Mouse (Mus musculus): ENCODE data around the gene Gm49354. TPM values are rescaled to one million over a fixed set of nuclear protein-coding genes. Genes with fewer than 3 reads are reported as not detected.
"Not testable (repeated sequence)": the region's sequence is repeated elsewhere in the genome, so short reads cannot be mapped to it uniquely, and the experiment has no call there.

Gene Gm49354
- polyA plus RNA-seq, 1 experiment from 2014 or later: not detected

DNA sequence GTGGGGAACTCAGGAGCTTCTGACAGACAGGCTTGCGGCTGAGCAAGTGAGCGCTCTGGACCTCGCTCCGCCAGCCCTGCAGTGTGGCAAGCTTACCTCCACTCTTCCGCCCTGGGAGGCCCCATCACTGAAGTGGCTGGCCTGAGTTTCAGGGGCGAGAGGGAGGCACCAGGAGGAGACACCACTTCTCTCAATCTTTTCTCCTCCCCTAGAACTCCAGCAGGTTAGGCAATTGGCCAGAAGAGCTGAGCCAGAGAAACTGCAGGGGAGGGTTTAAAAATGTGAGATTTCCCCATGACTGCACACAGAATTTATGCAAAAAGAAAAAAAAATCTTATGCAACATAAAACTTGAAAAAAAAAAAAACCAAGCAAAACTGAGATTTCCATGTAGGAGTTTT lies 19.0 kb upstream of the Gm49354 start:
- H3K4me1 ChIP-seq (ENCODE audit: control insufficient read depth, insufficient read depth, low read length): no peaks in the 10 kb centered on the region
- no peak for DNase-seq (ENCODE audit: low spot score)
- WGBS: 89% methylated on average over 6 of the region's 6 CpGs

DNA sequence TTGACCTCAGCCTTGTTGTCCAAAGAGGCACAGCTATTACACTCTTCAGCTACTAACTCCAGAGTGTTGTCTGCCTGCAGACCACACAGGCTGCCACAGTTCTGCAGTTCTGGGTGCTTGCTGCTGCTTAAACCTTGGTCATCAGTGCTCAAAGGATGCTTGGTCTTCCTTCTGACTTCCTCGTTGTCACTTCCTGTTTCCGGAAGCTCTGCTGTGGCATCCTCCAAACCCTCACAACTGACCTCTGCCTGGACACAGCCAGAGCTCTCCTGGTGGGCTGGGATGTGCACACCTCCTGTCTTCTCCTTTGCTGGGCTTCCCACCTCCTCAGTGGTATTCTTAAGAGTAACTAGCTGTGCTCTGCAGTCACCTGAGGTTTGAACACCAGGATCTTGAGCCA lies 18.0 kb upstream of the Gm49354 start:
- WGBS: 96% methylated on average over 2 of the region's 2 CpGs
- no peak overlapping the region for H3K9ac ChIP-seq (replicated peaks; ENCODE audit: low read length)
- H3K4me3 ChIP-seq (ENCODE audit: low read depth, low read length): no peak overlapping the region
- no peak for DNase-seq (ENCODE audit: low spot score)
- no peak overlapping the region for H3K4me2 ChIP-seq (ENCODE audit: low read depth, low read length)
- H3K36me3 ChIP-seq (replicated peaks; ENCODE audit: control insufficient read depth, insufficient read depth, low read depth, low read length): peaks cover 3% of the 10 kb centered on the region
- H3K27ac ChIP-seq (replicated peaks; ENCODE audit: low read depth, low read length): no peak overlapping the region
- no peaks in the 10 kb centered on the region for H3K27me3 ChIP-seq (ENCODE audit: control insufficient read depth, insufficient read depth, low read length)
- no peaks in the 10 kb centered on the region for H3K9me3 ChIP-seq (replicated peaks; ENCODE audit: control insufficient read depth, low read length)
- ATAC-seq (replicated peaks; ENCODE audit: insufficient number of reproducible peaks, low FRiP score, low TSS enrichment, low read depth): no peak
- H3K4me1 ChIP-seq (ENCODE audit: control insufficient read depth, insufficient read depth, low read length): no peaks in the 10 kb centered on the region

More for the DNA sequence above, 19.0 kb upstream of the Gm49354 start:
- Histone ChIP-seq H3K36me3 (replicated peaks; ENCODE audit: control insufficient read depth, insufficient read depth, low read depth, low read length) (peaks cover 7% of the 10 kb centered on the region), H3K9ac (replicated peaks; ENCODE audit: low read length) (no peak overlapping the region), H3K4me3 (ENCODE audit: low read depth, low read length) (no peak overlapping the region), H3K27me3 (ENCODE audit: control insufficient read depth, insufficient read depth, low read length) (no peaks in the 10 kb centered on the region), H3K4me2 (ENCODE audit: low read depth, low read length) (no peak overlapping the region), H3K9me3 (replicated peaks; ENCODE audit: control insufficient read depth, low read length) (no peaks in the 10 kb centered on the region), H3K27ac (replicated peaks; ENCODE audit: low read depth, low read length) (no peak overlapping the region)
- no peak for ATAC-seq (replicated peaks; ENCODE audit: insufficient number of reproducible peaks, low FRiP score, low TSS enrichment, low read depth)

- no peaks in the 10 kb centered on the region for H3K9me3 ChIP-seq (replicated peaks; ENCODE audit: control insufficient read depth, low read length)
- no peaks in the 10 kb centered on the region for H3K4me1 ChIP-seq (ENCODE audit: control insufficient read depth, insufficient read depth, low read length)
- no peak overlapping the region for H3K4me2 ChIP-seq (ENCODE audit: low read depth, low read length)
- no peak overlapping the region for H3K9ac ChIP-seq (replicated peaks; ENCODE audit: low read length)
- H3K4me3 ChIP-seq (ENCODE audit: low read depth, low read length): no peak overlapping the region
- no peak for DNase-seq (ENCODE audit: low spot score)
- 100% methylated on average over 1 of the region's 1 CpGs for WGBS
- peaks cover 4% of the 10 kb centered on the region for H3K36me3 ChIP-seq (replicated peaks; ENCODE audit: control insufficient read depth, insufficient read depth, low read depth, low read length)
- no peak overlapping the region for H3K27ac ChIP-seq (replicated peaks; ENCODE audit: low read depth, low read length)
- ATAC-seq (replicated peaks; ENCODE audit: insufficient number of reproducible peaks, low FRiP score, low TSS enrichment, low read depth): no peak
- no peaks in the 10 kb centered on the region for H3K27me3 ChIP-seq (ENCODE audit: control insufficient read depth, insufficient read depth, low read length)
These were observed 16.3 kb upstream of the Gm49354 start for GRCm38 (mm10) chr13:59798306-59798705.

DNA sequence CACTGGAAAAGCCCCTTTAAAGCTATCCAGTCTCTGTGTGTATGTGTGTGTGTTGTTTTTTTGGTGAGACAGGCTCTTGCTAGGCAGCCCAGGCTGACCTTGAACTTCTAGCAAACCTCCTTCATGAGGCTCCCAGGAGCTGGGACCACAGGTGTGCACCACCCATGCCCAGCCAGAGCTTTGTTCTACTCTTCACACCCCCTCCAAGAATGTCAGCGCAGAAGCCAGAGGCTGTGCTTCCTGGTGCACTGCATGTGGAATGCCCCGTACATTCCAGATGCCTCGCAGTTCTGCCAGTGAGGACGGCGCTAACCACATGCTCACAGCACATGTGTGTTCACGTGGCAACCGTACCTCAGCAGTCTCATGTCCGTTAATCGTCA lies 14.4 kb upstream of the Gm49354 start:
- H3K9ac ChIP-seq (replicated peaks; ENCODE audit: low read length): no peak overlapping the region
- H3K4me3 ChIP-seq (ENCODE audit: low read depth, low read length): no peak overlapping the region
- no peak for DNase-seq (ENCODE audit: low spot score)
- no peak for ATAC-seq (replicated peaks; ENCODE audit: insufficient number of reproducible peaks, low FRiP score, low TSS enrichment, low read depth)
- H3K4me2 ChIP-seq (ENCODE audit: low read depth, low read length): no peak overlapping the region
- H3K4me1 ChIP-seq (ENCODE audit: control insufficient read depth, insufficient read depth, low read length): no peaks in the 10 kb centered on the region
- H3K9me3 ChIP-seq (replicated peaks; ENCODE audit: control insufficient read depth, low read length): no peaks in the 10 kb centered on the region
- H3K27me3 ChIP-seq (ENCODE audit: control insufficient read depth, insufficient read depth, low read length): no peaks in the 10 kb centered on the region
- H3K27ac ChIP-seq (replicated peaks; ENCODE audit: low read depth, low read length): no peak overlapping the region
- peaks cover 9% of the 10 kb centered on the region for H3K36me3 ChIP-seq (replicated peaks; ENCODE audit: control insufficient read depth, insufficient read depth, low read depth, low read length)
- WGBS: 94% methylated on average over 9 of the region's 9 CpGs

DNA sequence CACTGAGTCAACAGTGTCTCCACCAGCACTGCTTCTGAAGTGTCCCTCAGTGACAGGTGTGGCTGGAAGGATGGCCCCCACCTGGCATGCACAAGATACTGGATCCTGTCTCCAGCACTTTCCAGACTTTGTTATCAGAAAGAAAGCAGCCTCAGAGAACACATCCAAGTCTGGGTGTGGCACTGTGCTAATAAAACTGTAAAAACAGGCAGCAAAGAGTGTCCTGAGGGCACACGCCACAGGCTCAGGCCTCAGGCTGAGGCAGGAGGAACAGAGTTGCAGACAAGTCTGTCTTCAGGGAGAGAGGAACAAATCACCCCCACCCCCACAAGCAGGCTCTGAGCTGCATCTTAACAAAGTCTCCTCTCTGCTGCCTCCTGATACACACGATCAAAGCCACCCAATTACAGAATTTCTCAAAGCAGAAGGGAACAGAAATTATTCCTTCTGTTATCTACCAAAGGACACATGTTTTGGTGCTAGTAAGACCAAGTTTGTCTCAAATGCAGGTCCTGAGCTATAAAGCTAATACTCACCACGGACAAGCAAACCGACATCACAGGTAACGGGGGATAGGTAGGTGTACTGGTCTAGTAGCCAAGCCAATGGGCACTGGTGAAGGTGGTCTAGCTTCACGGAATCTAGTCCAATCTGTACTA lies 13.9 kb upstream of the Gm49354 start:
- Histone ChIP-seq H3K36me3 (replicated peaks; ENCODE audit: control insufficient read depth, insufficient read depth, low read depth, low read length) (peaks cover 9% of the 10 kb centered on the region), H3K27me3 (ENCODE audit: control insufficient read depth, insufficient read depth, low read length) (no peaks in the 10 kb centered on the region), H3K4me3 (ENCODE audit: low read depth, low read length) (no peak overlapping the region), H3K9me3 (replicated peaks; ENCODE audit: control insufficient read depth, low read length) (no peaks in the 10 kb centered on the region), H3K9ac (replicated peaks; ENCODE audit: low read length) (no peak overlapping the region), H3K27ac (replicated peaks; ENCODE audit: low read depth, low read length) (no peak overlapping the region), H3K4me1 (ENCODE audit: control insufficient read depth, insufficient read depth, low read length) (no peaks in the 10 kb centered on the region), H3K4me2 (ENCODE audit: low read depth, low read length) (no peak overlapping the region)
- ATAC-seq (replicated peaks; ENCODE audit: insufficient number of reproducible peaks, low FRiP score, low TSS enrichment, low read depth) (0 out of 2 replicates have a peak, but pooled peaks have one; percentile 34), DNase-seq (ENCODE audit: low spot score) (no peak)
- 96% methylated on average over 6 of the region's 6 CpGs for WGBS

GRCm38 (mm10) chr13:59794786-59795185 lies 12.7 kb upstream of the Gm49354 start:
- peaks cover 10% of the 10 kb centered on the region for H3K36me3 ChIP-seq (replicated peaks; ENCODE audit: control insufficient read depth, insufficient read depth, low read depth, low read length)
- no peaks in the 10 kb centered on the region for H3K27me3 ChIP-seq (ENCODE audit: control insufficient read depth, insufficient read depth, low read length)
- no peak overlapping the region for H3K9ac ChIP-seq (replicated peaks; ENCODE audit: low read length)
- H3K4me1 ChIP-seq (ENCODE audit: control insufficient read depth, insufficient read depth, low read length): no peaks in the 10 kb centered on the region
- H3K9me3 ChIP-seq (replicated peaks; ENCODE audit: control insufficient read depth, low read length): no peaks in the 10 kb centered on the region
- H3K4me3 ChIP-seq (ENCODE audit: low read depth, low read length): no peak overlapping the region
- WGBS: 97% methylated on average over 1 of the region's 1 CpGs
- DNase-seq (ENCODE audit: low spot score) (no peak), ATAC-seq (replicated peaks; ENCODE audit: insufficient number of reproducible peaks, low FRiP score, low TSS enrichment, low read depth) (no peak)
- no peak overlapping the region for H3K4me2 ChIP-seq (ENCODE audit: low read depth, low read length)
- H3K27ac ChIP-seq (replicated peaks; ENCODE audit: low read depth, low read length): no peak overlapping the region

DNA sequence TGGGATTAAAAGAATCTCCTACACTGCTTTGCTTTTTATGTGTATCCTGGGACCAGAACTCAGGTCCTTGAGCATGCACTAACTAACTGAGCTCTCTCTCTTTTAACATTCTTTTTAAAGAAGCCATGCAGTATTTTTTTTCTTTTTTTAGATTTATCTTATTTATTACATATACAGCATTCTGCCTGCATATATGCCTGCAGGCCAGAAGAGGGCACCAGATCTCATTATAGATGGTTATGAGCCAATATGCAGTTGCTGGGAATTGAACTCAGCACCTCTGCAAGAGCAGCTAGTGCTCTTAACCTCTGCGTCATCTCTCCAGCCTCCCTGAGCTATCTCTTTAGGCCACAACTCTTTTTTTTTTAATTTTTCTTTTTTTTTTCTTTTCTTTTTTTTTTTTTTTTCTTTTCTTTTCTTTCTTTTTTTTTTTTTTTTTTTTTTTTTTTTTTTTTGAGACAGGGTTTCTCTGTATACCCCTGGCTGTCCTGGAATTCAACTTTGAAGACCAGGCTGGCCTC lies 2.2 kb downstream of the Gm49354 start:
- ATAC-seq (replicated peaks; ENCODE audit: insufficient number of reproducible peaks, low FRiP score, low TSS enrichment, low read depth); DNase-seq (ENCODE audit: low spot score); H3K27ac ChIP-seq (replicated peaks; ENCODE audit: low read depth, low read length); H3K27me3 ChIP-seq (ENCODE audit: control insufficient read depth, insufficient read depth, low read length); H3K4me2 ChIP-seq (ENCODE audit: low read depth, low read length); H3K4me3 ChIP-seq (ENCODE audit: low read depth, low read length); H3K9me3 ChIP-seq (replicated peaks; ENCODE audit: control insufficient read depth, low read length); H3K9ac ChIP-seq (replicated peaks; ENCODE audit: low read length); H3K4me1 ChIP-seq (ENCODE audit: control insufficient read depth, insufficient read depth, low read length): not testable (repeated sequence)
- 96% methylated on average over 1 of the region's 1 CpGs for WGBS
- peaks cover 14% of the 10 kb centered on the region for H3K36me3 ChIP-seq (replicated peaks; ENCODE audit: control insufficient read depth, insufficient read depth, low read depth, low read length)

- Histone ChIP-seq H3K27me3 (ENCODE audit: control insufficient read depth, insufficient read depth, low read length) (no peaks in the 10 kb centered on the region), H3K9me3 (replicated peaks; ENCODE audit: control insufficient read depth, low read length) (no peaks in the 10 kb centered on the region), H3K4me3 (ENCODE audit: low read depth, low read length) (no peak overlapping the region), H3K9ac (replicated peaks; ENCODE audit: low read length) (no peak overlapping the region), H3K4me2 (ENCODE audit: low read depth, low read length) (no peak overlapping the region), H3K4me1 (ENCODE audit: control insufficient read depth, insufficient read depth, low read length) (no peaks in the 10 kb centered on the region), H3K27ac (replicated peaks; ENCODE audit: low read depth, low read length) (no peak overlapping the region), H3K36me3 (replicated peaks; ENCODE audit: control insufficient read depth, insufficient read depth, low read depth, low read length) (peaks cover 12% of the 10 kb centered on the region)
- 85% methylated on average over 4 of the region's 4 CpGs for WGBS
- DNase-seq (ENCODE audit: low spot score): no peak
- ATAC-seq (replicated peaks; ENCODE audit: insufficient number of reproducible peaks, low FRiP score, low TSS enrichment, low read depth): no peak
These were observed 2.8 kb downstream of the Gm49354 start for GRCm38 (mm10) chr13:59779213-59779612.
